ENCODE assay signal across 10 mouse cellular contexts in genomic region chr19:55063272-55063671, GRCm38 (mm10).
A peak's percentile ranks its signal among the peaks of the same experiment; 100 is the strongest.
DNase-seq lines count a peak whose midpoint lies in the region; ATAC-seq lines count a peak whose summit lies in the region.
"Had no signal": no experiment of that assay in that cellular context is flagged by ENCODE, and none has a peak within 500 bp of the region (broad histone marks: within the 10 kb centered on the region; RNA-seq: fewer than 3 reads in every experiment).

No protein-coding gene starts in this region.

- 0 out of 2 replicates have a peak, but pooled peaks cover 2% of the 10 kb centered on the region for H3K36me3 ChIP-seq in intestine, embryonic 16.5 days (ENCODE audit: control insufficient read depth, insufficient read depth, low read length)
- H3K36me3 ChIP-seq in stomach, embryonic 14.5 days (ENCODE audit: control insufficient read depth, insufficient read depth, low read length) = peaks cover 5% of the 10 kb centered on the region; the same call in 1 of the 2 replicates

- no peaks in the 10 kb centered on the region for H3K27me3 ChIP-seq in intestine, embryonic 16.5 days (replicated peaks; ENCODE audit: control insufficient read depth, insufficient read depth, low read length)
- H3K27me3 ChIP-seq in stomach, embryonic 14.5 days (ENCODE audit: control insufficient read depth, insufficient read depth, low read length) = no peaks in the 10 kb centered on the region
- H3K27me3 ChIP-seq: heart, embryonic 13.5 days had no signal

- H3K4me2 ChIP-seq in intestine, embryonic 16.5 days (ENCODE audit: low read depth, low read length) = peak overlapping the region; percentile 37; the same call in 1 of the 2 replicates
- H3K4me2 ChIP-seq in stomach, embryonic 14.5 days (replicated peaks; ENCODE audit: low read depth, low read length) = no peak overlapping the region
- H3K4me2 ChIP-seq: heart, embryonic 13.5 days had no signal

- peak; percentile 21 to 28 for DNase-seq in kidney, postnatal 36 days
- DNase-seq in kidney, postnatal 25 days = no peak
- no peak for DNase-seq in adrenal gland, adult 18-20 months (ENCODE audit: low spot score in 2 of 2)
- no peak for DNase-seq in urinary bladder, adult 2 months (ENCODE audit: low spot score)
- DNase-seq in adrenal gland, adult 8-10 months = no peak
- DNase-seq: adrenal gland, postnatal 36 days had no signal

- no peak overlapping the region; the same call in 1 of the 2 replicates for H3K9ac ChIP-seq in intestine, embryonic 16.5 days (ENCODE audit: low read depth, low read length)
- H3K9ac ChIP-seq in stomach, embryonic 14.5 days (replicated peaks; ENCODE audit: low read depth, low read length) = no peak overlapping the region
- H3K9ac ChIP-seq: heart, embryonic 13.5 days had no signal

- peak; percentile 35 for ATAC-seq in activated CD4-positive, CD25-positive, alpha-beta regulatory T cell, adult 4 months
- peak; percentile 47 for ATAC-seq in intestine, embryonic 16.5 days
- peak; percentile 70; the same call in 1 of the 2 replicates for ATAC-seq in stomach, embryonic 14.5 days (ENCODE audit: insufficient number of reproducible peaks, insufficient read depth, low FRiP score, low read depth)

- no peak overlapping the region for H3K4me3 ChIP-seq in intestine, embryonic 16.5 days (ENCODE audit: low read length)
- no peak overlapping the region for H3K4me3 ChIP-seq in stomach, embryonic 14.5 days (ENCODE audit: low read depth, low read length)
- H3K4me3 ChIP-seq: heart, embryonic 13.5 days had no signal

- H3K4me1 ChIP-seq in intestine, embryonic 16.5 days (ENCODE audit: control insufficient read depth, insufficient read depth, low read length) = peaks cover 9% of the 10 kb centered on the region
- peaks cover 2% of the 10 kb centered on the region; the same call in 1 of the 2 replicates for H3K4me1 ChIP-seq in stomach, embryonic 14.5 days (ENCODE audit: control insufficient read depth, insufficient read depth, low read length)

- WGBS in intestine, embryonic 16.5 days = 24% methylated on average over 6 of the region's 6 CpGs
- 21% methylated on average over 6 of the region's 6 CpGs for WGBS in stomach, embryonic 14.5 days

- H3K9me3 ChIP-seq in intestine, embryonic 16.5 days (ENCODE audit: control insufficient read depth, low read length) = 0 out of 2 replicates have a peak, but pooled peaks cover 4% of the 10 kb centered on the region
- peaks cover 8% of the 10 kb centered on the region; the same call in 1 of the 2 replicates for H3K9me3 ChIP-seq in stomach, embryonic 14.5 days (ENCODE audit: control insufficient read depth, low read depth, low read length)

- no peak overlapping the region for H3K27ac ChIP-seq in intestine, embryonic 16.5 days (ENCODE audit: low read length)
- H3K27ac ChIP-seq in stomach, embryonic 14.5 days (ENCODE audit: low read length) = no peak overlapping the region
- H3K27ac ChIP-seq: heart, embryonic 13.5 days had no signal

Comparison
In these comparisons a context has a peak if more than half of its experiments do, and no peak if none do; other contexts are left out.
1. DNase-seq: peak in kidney, postnatal 36 days (2 of 2); none in kidney, postnatal 25 days (0 of 2), adrenal gland, adult 18-20 months (0 of 2), urinary bladder, adult 2 months (single experiment) and adrenal gland, adult 8-10 months (single experiment).
2. Peak in every context shown above with its lines, with median percentiles within 50 percentile points of each other: ATAC-seq.